Mouse (Mus musculus): ENCODE measurements around the gene Surf2. TPM values are rescaled to one million over a fixed set of nuclear protein-coding genes. Genes with fewer than 3 reads are reported as not detected.
"Not testable (repeated sequence)": the region's sequence is repeated elsewhere in the genome, so short reads cannot be mapped to it uniquely, and the experiment has no call there.

The Surf2 gene
- polyA plus RNA-seq (2015; fragmentation: Nextera tagmentation; extraction: Ambion mirVana), result 46.7 and 48.3 TPM in 2 replicates

DNA sequence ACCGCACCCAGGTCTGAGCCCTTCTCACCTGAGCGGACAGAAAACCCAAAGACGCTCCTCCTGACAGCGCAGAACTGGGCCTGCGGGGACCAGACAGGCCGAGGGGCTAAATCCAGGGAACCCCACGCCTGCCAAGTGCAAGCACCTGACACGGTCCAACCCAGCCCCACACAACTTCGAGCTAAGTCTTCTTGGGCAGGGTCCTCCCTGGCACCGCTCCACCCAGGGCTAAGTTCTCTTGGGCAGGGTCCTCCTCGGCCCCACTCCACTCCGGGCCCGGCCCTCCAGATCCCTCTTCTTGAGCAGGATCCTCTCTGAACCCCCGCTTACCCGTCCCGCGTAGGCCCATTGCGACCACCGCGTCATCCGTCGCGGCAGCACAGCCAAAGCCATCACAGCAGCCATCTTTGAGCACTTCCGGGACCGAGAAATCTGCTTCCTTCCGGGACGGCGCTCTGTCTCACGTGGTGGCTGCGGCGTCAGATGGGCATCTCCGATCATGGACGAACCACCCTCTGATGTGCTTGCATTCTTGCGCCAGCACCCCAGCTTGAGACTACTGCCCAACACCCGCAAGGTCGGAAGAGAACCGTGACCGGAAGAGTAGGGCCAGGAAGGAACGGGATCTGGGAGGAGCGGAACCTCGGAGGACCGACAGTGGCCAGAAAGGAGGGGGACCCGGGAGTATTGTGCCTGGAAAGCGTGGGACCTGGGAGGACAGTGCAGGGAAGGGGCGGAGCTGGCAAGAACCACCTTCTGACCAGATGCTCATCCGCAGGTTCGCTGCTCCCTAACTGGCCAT, at the start of gene Surf2, which contains the start of gene Surf1:
TSS of gene Surf2 (plus strand) at position 441 of the 802 bp plus-strand sequence.
TSS of gene Surf1 (minus strand) at position 604 of the 802 bp plus-strand sequence.
- DNase-seq (ENCODE audit: low spot score), result peak; percentile 83

DNA sequence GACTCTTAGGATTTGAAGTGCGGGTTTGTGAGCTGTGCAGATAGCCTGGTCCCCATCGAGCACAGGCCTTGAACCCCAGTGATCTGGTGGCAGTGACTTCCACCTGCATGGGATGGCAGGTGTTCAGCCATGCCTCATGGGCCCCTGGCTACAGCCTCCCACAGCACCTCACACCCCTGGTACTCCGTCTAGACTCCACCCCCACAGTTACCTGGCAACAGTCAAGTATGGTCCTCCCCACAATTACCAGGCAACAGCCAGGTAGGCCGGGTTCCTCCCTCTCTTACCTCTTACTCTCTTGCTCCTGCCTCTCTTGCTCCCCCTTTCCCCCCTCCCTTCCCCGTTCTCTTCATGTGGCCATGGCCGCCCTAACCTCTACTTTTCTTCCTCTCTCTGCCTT, 45.5 kb upstream of the Surf2 start:
- no peak for DNase-seq (ENCODE audit: low spot score)

DNA sequence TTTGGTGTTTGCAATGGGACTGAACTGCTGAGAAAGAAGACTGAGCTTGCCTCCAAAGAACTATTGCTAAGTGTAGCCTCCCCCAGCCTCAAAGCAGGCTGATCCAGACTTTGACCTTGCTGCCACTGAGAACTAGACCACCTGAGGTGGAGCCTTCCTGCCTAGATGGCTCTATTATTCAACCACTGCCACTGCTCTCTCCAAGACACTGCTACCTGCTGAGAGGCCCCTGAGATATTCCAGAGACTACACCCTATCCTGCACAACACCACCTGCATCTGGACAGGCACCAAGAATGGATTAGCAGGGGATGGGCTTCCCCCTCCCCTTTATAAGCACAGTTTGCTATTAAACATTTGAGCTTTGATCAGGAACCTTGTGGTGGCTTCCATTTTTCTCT, 37.6 kb upstream of the Surf2 start:
- DNase-seq (ENCODE audit: low spot score), result no peak

DNA sequence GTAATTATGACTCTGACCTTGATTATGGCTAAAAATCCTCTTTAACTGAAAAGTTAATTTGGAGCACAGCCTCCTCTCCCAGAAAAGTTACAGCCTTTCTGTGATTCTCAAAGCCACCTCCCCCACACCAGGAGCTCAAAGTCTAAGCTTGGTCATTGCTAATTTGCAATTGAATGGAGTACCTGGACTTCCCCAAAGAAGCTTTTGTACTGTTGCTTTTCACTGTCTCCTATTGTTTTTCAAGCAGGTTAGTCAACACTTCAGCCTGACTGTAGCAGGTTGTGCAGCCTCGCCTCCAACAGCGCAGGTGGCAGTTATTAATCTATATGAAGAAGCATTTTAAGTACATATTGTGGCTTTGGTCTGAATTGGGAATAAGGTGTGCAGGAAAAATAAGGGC, 30.6 kb upstream of the Surf2 start:
- not testable (repeated sequence) for DNase-seq (ENCODE audit: low spot score)

DNA sequence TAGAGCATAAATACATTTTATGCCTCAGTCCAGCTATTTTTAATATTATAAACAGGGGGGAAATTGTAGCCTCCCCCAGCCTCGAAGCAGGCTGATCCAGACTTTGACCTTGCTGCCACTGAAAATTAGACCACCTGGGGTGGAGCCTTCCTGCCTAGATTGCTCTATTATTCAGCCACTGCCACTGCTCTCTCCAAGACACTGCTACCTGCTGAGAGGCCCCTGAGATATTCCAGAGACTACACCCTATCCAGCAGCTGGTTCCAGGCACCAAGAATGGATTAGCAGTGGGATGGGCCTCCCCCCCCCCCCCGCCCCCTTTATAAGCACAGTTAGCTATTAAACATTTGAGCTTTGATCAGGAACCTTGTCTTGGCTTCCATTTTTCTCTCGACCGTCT, 30.0 kb upstream of the Surf2 start:
- DNase-seq (ENCODE audit: low spot score), result not testable (repeated sequence)

DNA sequence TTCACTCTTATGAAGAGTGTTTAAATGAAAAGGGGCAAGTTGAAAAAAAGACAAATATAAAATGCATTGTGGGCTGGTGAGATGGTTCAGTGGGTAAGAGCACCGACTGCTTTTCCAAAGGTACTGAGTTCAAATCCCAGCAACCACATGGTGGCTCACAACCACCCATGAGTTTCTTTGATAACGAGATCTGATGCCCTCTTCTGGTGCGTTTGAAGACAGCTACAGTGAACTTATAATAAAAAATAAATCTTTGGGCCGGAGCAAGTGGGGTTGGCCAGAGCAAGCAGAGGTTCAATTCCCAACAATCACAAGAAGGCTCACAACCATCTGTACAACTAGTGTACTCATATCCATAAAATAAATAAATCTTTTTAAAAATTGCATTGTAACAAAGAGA, 20.3 kb upstream of the Surf2 start:
- DNase-seq (ENCODE audit: low spot score), result no peak

DNA sequence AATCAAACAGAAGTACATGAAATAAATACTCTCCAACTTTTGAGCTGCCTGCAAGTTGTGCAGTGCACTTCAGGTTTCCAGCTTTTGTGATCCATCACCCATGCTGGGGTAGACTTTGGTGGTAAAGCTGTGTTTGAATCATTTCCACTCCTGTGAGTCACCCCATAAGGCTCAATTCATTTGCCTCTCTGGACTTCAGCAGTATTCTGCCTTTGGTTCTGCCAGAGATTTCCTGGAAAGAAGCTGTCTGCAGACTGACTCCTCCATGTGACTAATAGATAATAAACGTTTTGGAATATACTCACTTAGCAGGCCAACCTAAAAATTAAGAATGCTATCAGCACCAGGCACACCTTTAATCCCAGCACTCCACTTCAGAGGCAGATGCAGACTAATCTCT, 15.4 kb upstream of the Surf2 start:
- no peak for DNase-seq (ENCODE audit: low spot score)

DNA sequence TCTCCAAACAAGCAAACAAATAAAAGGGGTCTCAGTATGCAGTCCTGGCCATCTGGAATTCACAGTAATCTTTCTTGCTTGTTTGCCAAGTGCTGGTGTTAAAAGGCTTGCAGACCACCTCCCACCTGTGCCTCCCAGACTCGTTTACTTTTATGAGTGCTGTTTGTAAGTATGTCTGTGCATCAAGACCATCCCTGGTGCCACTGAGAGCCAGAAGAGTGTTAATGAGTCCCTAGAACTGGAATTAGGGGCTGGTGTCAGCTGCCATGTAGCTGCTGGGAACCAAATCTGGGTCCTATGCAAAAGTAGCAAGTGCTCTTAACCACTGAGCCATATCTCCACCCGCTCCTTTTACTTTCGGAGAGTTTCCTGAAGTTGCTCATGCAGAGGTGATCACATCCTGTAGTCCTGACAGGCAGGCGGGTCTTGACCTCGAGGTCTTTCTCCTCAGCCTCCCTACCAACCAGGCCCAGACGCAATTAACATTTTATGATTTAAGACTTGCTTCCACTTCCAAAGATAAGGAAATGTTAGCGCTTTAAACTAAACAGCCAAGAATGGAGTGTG, 14.2 kb upstream of the Surf2 start:
- DNase-seq (ENCODE audit: low spot score), result no peak

DNA sequence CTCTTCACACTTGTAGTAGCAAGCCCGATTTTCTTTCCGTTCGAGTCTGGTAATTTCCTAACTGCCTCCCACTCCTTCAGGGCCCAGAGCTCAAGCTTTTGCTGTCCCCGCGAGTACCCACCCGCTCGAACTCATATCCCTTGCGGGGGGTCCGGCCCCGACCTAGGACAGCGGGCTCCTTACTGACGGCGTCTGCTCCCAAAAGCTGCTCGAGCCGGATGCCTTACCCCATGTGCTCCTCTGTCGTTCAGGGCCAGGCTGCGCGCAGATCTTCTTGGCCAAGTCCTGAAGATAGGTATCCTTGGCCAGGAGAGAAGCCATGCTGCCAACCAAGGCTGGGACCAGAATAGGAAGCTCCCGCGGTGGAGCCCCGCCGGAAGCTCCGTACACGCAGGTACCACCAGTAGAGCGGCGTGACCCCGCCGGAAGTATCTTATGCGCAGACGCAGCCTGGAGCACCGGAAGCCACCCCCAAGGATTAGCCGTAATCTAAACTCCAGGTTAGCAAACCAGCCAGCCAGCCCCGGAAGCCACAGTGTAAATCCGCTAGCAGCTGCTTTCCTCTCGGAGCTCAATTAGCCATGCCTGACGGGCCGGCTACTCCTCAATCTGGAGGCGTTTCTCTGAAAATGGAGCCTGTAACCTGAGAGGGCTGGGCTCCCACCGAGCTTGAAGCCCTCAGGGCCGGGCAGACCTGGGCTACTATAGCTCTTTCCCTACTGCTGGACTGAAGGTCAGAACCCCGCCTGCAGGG, 13.5 kb upstream of the Surf2 start, which contains the start of gene Surf6:
TSS of gene Surf6 (minus strand) at position 413 of the 754 bp plus-strand sequence.
- DNase-seq (ENCODE audit: low spot score), result peak; percentile 98

DNA sequence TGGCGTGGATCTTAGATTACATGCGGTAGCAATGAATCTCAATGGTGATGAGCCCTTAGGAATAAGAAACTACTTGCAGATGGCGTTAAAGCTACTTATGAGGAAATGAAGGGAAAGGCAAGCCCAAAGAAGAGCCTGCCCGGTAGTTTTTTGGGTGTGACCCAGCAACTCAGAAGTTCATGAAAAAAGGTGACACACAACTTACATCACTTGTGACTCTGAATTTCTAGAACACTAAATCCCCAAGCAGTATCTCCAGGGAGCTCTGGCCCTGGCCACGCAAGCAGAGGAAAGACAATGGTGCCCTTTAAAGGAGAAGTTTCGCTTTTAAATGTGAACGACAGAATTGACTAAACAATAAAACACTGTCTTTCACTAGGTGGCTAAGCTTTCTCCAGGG, 12.9 kb upstream of the Surf2 start:
- DNase-seq (ENCODE audit: low spot score), result no peak

DNA sequence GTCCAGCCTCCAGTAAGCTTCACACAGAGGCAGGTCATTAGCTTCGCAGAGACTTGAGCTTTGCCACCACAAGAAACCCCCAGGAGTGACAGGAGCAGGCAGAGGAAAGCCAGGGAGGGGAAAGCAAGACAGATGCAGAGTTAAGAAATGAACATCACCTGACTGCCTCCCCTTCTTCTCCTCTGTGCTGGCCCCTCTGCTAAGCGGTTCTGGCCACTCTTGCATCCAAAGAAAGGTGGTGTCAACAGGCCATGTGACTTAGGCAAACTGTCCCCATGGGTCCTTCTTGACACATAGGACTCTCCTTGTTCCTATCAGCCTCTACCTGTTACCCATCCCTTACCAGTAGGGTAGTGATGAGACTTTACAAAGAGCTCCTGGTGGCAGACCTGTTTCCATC, 10.2 kb upstream of the Surf2 start:
- DNase-seq (ENCODE audit: low spot score), result no peak

DNA sequence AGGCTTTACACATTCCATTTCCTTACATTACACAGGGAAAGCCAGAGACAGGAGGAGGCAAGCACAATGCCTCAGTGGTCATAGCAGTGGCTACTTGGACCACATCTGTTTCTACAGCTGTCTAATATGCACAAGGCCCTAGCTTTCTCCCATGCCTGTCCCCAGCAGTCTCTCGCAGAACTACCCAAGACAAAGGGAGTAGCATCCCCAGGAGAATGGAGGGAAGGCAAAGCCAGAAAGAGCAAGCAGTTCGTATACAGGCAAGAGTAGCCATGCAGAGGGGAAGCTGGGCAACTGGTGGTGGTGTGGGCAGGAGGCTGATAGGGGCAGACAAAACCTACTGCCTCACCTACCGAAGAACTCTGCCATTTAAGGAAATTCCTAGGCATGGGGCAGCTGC, 9.7 kb upstream of the Surf2 start:
- no peak for DNase-seq (ENCODE audit: low spot score)

DNA sequence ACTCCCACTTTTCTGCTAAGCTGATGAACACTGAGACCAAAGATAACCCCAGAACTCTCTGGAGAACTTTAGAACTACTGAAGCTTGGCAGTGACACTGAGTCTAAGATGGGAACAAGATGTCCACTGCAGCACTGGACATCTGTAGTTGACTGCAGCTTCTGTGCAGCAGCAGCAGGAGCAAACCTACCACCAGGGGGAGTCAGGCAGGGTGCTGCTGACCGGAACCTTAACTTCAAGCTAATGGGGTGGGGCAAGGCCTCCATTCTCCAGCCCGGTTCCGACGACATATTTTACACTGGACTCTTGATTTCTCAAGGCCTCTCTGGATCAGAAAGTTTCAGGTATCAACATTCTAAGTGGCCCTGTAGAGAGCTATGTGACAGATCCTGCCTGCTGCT, 9.1 kb upstream of the Surf2 start:
- DNase-seq (ENCODE audit: low spot score), result peak; percentile 26

DNA sequence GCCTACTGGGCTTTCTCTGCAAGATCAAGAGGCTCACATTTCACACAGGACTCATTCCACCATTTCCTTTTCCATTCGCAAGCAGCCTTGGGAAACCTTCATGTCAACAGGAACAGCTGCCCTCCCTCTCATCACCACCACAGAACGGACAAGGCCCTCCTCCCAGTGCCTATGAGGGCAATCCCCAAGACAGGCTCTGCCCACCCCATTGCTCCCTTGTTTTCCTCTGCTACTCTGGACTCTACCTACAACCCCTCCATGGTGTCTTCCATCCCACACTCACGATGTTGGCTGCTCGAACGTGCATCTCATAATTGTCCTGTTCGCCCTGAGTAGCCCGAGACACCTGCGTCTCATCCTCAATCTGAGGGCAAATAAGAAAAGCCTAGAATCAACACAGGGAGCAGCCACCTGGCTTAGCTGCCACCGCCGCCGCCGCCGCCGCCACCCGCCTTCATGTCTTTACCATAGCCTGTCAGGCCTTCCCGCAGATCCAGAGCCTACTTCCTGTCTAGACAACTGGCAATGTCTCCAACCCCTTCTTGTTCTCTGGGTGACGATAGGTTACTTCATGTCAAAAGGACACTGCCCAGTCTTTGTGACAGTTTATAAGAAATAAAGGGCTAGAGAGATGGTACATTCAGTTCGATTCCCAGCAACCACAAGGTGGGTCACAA, 7.3 kb upstream of the Surf2 start:
- peak; percentile 32 for DNase-seq (ENCODE audit: low spot score)

DNA sequence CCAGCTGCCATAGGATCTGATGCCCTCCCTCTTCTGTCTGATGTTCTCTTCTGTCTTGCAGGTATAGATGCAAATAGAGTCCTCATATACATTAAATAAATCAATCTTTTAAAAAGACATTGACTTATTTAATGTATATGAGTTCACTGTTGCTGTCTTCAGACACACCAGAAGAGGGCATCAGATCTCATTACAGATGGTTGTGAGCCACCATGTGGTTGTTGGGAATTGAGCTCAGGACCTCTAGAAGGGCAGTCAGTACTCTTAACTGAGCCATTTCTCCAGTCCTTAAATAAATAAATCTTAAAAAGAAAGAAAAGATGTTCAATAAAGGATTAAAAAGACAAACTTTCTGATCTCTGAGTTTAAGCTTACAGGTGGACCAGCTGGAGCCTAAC, 6.8 kb upstream of the Surf2 start:
- no peak for DNase-seq (ENCODE audit: low spot score)

DNA sequence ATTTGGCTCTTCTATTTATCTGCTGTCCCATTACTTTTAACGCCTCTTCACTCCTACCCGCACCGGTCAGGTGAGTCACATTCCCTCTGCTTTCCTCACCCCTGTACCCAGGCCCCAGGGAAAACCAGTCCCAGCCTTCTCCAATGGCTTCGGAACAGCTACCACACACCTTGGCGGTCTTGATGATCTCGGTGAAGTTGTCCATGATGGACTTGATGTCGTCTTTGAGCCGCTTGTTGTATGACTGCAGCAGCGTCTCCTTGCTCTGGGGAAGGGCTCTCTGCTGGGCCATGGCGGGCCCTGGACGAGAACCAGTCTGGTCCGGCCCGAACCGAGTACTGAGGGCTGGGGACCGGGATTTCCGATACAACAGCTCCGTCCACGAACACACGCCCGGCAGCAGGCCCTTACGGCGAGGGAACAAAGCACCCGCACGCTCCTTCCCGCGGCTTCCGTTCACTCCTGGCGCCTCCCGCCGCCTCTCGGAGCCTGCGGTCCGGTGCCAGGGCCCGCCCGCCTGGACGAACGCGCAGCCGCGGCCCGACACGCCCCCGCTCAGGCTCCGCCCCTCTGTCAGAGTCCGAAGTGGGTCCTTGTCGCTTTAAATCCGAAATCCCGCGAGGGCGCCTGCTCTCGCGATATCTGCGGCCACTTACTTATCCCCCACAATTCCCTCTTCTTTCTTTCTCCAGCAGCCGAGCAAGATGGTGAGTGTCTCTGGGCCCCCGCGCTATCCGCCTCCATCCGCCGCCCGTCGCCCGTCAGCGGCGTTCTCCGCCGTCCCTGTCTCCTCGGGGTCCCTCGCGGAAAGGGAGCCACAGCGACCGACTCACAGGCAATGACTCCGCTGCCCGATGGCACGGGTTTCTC, 5.8 kb upstream of the Surf2 start, which contains the start of the genes Med22 and Rpl7a:
TSS of gene Med22 (minus strand) at position 554 of the 870 bp plus-strand sequence.
TSS of gene Rpl7a (plus strand) at position 641 of the 870 bp plus-strand sequence.
- DNase-seq (ENCODE audit: low spot score), result peak; percentile 98

DNA sequence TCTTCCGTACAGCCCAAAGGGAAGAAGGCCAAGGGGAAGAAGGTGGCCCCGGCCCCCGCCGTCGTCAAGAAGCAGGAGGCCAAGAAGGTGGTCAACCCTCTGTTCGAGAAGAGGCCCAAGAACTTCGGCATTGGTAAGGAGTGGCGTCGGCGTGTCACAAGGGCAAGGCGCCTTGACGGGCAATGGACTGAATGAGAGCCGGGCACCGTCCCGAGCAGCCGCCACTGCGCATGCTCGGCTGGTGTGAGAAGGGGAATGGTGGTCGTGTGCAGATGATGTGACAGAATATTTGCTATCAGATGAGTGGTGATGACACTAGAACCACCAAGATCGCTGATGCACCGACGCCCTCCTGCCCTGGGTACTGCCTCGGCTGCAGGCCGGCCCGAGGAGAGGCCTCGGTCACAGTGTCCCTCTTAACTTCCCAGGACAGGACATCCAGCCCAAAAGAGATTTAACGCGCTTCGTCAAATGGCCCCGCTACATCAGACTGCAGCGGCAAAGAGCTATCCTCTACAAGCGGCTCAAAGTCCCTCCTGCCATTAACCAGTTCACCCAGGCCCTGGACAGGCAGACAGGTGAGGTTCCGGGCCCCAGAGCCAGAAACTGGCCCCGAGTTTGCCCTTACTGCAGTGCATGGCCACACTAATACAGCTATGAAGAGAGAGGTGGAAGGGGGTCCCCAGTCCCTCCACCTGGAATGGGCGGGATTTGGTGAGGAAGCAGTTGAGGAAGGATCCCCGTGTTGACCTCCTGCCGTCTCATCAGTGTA, 5.0 kb upstream of the Surf2 start:
- peak; percentile 73 for DNase-seq (ENCODE audit: low spot score)

DNA sequence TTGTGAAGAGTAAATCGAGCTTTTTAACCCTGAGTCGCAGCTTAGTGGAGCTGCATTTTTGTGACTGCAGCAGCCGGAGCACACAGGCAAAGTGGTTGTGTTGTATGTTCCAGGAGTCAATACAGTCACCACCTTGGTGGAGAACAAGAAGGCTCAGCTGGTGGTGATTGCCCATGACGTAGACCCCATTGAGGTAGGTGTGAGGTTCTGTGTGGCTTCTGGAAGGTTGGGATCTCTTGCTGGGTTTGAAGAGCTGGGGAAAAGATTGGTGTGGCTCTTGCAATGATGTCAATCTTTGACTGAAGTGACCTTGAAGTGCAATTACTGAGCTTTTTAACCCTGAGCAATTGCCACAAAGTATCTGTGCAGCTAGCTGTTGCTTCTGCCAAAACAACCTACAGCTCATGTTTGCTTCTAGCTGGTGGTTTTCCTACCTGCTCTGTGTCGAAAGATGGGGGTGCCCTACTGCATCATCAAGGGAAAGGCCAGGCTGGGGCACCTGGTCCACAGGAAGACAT, 3.9 kb upstream of the Surf2 start:
- DNase-seq (ENCODE audit: low spot score), result no peak

DNA sequence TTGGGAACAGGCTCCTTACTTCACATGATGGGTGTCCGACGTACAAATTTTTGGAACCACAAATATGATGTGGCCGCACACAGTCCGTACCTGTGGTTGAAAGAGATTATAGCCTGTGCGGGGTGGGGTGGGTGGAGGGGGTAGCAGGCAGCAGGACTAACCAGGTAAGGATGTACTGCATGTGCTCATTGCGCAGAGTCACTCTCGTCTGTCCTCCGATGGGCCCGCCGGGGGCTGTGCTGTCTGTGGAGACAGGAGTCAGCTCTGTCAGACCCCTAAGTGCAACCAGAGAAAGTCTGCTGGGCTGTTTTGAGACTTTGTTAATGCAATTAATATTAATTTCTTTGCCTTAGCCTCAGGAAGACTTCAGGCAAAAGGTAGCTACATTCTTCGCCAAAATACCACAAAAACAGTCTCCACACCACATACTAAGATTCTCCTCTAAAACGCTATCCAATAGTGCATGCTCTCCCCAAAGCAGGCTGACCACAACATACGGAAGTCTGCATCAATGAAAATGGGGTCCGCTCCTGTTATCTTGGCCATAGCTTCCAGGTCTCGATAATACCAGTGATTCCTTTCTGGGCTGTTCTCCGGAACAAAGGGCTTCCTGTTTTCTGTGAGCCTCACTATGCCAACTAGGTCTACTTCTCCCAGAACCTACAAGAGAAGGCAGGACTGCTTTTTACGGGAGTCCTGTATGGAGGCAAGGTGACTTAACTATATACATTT, 2.6 kb upstream of the Surf2 start:
- DNase-seq (ENCODE audit: low spot score), result no peak
